Mouse (Mus musculus): ENCODE results near the gene Meis1. TPM values are rescaled to one million over a fixed set of nuclear protein-coding genes. Genes with fewer than 3 reads are reported as not detected.

The Meis1 gene
- total RNA-seq, 4 experiments from 2014 or later, result 2.2 to 3.0 (median 2.6) TPM

GRCm38 (mm10) chr11:18877626-18878011, 141.2 kb downstream of the Meis1 start:
- peak in 1 of 2 experiments; percentile 17 for DNase-seq (ENCODE audit: low spot score in 2 of 2)

GRCm38 (mm10) chr11:18876886-18877625, 141.7 kb downstream of the Meis1 start:
- DNase-seq (ENCODE audit: low spot score in 2 of 2), result peak in 1 of 2 experiments; percentile 7

GRCm38 (mm10) chr11:18875911-18876885, 142.6 kb downstream of the Meis1 start:
- no peak for DNase-seq (ENCODE audit: low spot score in 2 of 2)

DNA sequence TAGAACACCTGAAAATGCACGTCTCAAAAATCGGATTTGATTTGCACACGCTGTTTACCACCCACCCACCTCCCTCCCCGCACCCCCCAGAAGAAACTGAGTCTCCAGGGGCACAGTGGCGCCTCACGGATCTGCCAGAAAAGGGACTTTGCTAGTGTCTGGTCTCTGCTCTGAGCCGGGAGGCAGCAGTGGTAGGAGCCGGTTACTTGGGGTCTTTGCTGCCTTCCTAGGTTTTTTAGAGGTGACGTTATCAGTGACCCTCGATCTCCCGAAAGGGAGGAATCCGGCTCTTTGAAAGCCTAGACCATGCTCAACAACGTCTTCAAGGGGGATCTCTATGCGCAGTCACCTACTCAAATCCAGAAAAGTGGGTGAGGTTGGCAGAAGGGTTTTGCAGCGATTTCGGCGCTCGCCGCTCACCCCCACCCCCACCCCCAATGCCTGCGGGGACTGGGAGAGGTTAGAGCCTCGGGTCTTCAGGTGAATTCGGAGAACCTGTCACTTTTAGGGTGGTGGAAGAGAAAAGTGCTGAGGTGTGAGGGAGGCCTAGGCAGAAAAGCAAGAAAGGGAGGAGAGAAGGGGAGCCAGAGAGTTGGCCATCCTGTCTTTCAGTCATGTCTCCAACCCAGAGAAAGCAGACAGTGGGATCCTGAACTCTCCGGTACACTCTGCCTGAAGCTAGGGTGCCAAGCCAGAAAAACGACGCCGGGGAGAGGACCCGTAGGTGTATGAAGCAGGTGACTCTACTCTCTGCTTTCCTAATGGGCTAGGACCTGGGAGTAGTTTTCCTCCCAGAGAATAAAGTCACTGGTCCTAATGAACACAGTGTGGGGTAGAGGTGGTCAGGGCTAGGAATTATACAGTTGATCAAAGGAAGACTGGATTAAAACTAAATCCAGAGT, 143.5 kb downstream of the Meis1 start:
- DNase-seq (ENCODE audit: low spot score in 2 of 2), result no peak

DNA sequence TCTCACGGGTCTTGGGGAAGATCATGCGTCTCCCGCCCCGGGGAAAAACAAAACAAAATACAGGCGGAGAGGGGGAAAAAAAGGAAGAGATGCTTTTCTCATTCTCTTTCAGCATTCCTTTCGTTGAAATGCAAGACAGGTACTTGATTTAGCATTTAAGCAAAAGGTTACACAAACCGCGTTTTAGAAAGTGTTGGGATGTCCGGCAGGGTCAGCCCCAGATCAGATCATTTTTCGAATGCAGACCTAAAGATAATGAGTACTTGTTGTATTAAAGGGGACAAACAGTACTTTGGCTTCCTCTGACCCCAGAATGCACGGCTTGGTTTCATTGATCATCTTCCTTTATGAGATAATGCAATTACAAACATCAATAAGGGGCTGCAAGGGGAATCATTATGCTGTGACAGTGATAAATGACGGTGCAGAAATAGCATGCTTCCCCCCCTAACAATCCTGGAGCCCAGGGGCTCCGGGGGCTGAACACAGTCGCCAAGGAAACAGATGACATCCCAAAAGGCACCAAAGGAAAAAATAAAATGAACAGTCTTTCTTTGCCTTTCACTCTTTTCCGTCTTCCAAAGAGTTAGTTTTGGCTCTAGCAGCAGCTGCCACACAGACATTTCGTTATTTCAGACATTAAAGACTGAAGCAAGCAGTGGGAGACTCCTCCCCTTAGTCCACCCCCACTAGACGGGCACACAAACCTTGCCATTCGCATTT, 144.3 kb downstream of the Meis1 start:
- DNase-seq (ENCODE audit: low spot score in 2 of 2), result no peak

DNA sequence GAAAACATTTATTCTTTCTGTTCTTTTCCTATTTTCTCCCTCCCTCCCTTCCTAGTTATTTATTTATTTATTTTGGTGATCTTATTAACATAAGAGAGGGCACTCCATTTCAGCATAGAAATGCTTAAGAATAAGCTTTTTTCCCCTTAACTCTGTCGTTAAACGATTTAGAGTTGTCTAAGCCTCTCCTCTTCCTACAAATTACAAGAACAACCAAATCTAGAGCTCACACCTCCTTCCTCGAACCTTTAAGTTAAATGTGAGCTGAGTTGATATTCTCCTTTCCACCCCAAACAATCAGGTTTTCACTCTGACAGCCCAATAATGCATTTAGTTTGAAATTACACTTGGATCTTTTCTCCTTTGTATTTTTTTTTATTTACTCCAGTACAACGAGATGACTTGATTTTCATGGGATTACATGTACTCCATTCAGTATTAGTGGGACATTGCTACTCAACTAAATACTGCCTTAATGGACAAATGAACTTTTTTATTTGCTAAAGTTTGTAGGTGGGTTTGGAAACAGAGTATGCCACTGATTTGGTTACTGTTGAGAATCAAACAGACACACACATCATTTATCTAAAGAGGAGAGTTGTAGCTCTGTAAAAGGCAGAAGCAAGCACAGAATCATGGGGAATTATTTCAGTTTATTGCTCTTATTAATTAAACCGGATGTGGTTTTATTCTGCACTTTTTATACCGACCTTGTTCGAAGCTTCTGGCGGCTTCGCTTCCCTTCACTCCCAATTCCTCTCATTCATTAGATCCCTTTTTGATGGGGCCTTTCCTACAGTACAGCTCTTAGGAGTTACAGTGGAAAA, 145.1 kb downstream of the Meis1 start:
- DNase-seq (ENCODE audit: low spot score in 2 of 2), result no peak

DNA sequence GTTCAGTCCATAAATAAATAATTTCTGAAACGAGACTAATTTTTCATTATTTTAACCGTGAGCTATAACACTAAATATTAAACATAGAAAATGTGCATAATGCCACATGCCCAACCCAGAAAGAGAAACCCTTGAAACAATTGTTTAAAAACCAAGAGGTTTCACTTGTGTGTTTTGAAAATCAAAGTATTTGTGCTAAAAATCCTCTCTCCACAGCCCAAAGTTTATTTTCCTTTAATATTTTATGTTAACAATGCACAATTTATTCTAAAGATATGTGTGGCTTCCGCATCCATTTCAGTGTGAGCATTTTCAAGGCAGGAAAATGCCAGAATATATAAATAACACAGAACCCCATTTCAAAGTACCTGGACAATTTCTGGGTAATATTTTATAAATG, 146.0 kb downstream of the Meis1 start:
- DNase-seq (ENCODE audit: low spot score in 2 of 2), result no peak

- DNase-seq (ENCODE audit: low spot score in 2 of 2), result no peak
Observed at GRCm38 (mm10) chr11:18872118-18872751, 146.6 kb downstream of the Meis1 start.

GRCm38 (mm10) chr11:18871170-18872081, 147.4 kb downstream of the Meis1 start:
- no peak for DNase-seq (ENCODE audit: low spot score in 2 of 2)

GRCm38 (mm10) chr11:18870121-18870931, 148.5 kb downstream of the Meis1 start:
- no peak for DNase-seq (ENCODE audit: low spot score in 2 of 2)

DNA sequence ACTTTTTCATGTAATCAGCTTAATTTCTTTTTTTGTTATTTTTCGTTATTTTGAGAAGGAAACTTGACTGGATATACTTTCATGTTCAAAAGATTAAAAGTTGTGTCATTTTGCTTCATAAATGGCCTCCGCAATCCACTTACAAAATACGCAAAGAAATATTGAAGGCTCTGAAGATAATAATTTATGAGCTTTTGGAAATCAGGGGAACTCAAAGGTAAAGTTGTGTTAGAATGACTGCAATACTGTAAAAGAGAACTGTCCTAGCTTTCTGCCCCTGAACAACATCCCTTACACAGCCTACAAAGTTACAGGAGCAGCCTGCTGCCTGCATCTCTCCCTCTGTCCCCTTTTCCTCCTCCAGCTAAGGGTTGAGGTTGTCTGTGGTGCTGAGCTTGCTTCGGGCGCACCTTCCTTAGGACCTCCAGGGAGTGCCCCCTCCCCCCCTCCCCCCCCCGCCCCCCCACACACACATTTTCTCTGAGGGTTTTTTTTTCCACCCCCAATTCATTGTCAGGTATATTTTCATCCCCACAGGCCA, 149.3 kb downstream of the Meis1 start:
- DNase-seq (ENCODE audit: low spot score in 2 of 2), result no peak

DNA sequence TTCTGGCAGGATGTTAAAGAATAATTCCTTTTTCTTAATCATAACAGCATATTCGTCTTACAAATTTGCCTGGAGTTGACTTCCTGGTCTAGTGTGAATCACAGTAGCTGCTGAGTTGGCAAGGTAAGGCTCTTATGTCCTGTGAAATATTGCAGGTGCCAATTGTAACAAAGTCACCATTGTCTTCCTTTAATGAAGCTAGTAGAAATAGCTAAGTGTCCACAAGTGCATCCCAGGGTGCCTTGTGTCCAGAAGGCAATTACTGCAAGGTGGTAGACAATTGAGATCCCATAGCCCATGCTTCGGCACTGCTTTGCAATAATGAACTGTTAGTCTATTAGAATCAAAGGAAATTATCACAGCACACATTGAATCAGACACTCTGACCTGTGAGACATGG, 151.1 kb downstream of the Meis1 start:
- no peak for DNase-seq (ENCODE audit: low spot score in 2 of 2)

DNA sequence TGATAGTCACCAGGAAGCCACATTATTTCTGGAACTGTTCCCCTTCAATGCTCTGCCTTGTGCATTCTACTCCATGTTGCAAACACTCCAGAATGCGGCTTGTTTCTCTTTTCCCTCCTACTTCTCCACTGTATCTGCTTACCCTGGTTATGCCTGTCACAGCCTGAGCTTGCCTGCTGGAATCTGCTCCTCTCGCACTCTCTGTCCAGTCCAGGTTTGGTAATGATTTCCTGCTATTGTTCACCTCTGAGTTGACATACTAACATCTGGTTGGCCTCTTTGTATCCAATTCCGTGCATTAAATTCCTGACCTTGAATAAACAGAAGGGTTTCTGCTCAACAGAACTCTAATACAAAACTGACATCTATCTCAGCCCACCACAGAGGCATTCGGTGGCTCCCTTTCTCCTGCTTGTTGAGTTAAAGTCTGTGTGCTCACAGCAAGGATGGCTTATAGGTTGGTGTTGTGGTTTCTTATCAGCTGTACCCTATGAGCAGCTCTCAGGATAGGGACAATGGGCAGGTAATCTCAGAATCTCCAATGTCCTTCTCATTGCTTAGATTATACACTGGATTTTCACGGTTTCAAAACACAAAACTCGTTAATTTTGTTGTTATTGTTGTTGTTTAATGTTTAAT, 152.5 kb downstream of the Meis1 start:
- DNase-seq (ENCODE audit: low spot score in 2 of 2), result no peak

DNA sequence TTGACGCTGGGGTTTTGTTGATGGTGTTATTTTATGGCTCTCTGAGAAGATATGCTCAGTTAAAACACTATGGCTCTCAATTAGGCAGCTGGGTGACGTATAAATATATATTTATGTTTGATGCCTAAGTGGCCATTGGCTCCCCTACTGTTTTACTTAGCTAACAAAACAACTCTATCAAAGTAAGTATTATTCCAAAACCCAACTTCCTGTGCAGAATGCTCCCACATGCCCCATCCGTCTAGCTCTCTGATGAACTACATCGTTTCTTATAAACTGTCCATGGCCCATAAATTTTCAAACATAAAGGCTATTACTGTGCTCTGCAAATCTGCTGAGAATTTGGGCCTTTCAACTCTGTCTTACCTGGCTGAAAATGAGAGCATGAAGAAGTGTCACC, 168.0 kb downstream of the Meis1 start:
- no peak for DNase-seq (ENCODE audit: low spot score in 2 of 2)

- DNase-seq (ENCODE audit: low spot score in 2 of 2), result no peak
Observed at GRCm38 (mm10) chr11:18847650-18848049, 171.1 kb downstream of the Meis1 start.

GRCm38 (mm10) chr11:18846472-18846871, 172.3 kb downstream of the Meis1 start:
- DNase-seq (ENCODE audit: low spot score in 2 of 2), result no peak

- no peak for DNase-seq (ENCODE audit: low spot score in 2 of 2)
Observed at GRCm38 (mm10) chr11:18845900-18846299, 172.9 kb downstream of the Meis1 start.

Data from layer of hippocampus, adult 8-10 months (tissue).